Mouse (Mus musculus) kidney, embryonic 16.5 days (tissue): Measurements from ENCODE around the gene Dnajc16. TPM values are rescaled to one million over a fixed set of nuclear protein-coding genes. Genes with fewer than 3 reads are reported as not detected.

ENCODE experiments used
- ATAC-seq: fragments of 200-750 bp; cut with Nextera tagmentation; 2 replicates; pipeline ENCODE4 v1.8.0; 2017; ENCODE audit warnings: moderate TSS enrichment; ENCODE audit not compliant: low FRiP score, low TSS enrichment
- H3K27ac ChIP-seq: fragments of 300-500 bp; sonication (generic); 2 replicates; pipeline ENCODE4 v1.5.1; 2014; ENCODE audit warnings: low read length
- H3K27me3 ChIP-seq: fragments of 300-500 bp; sonication (generic); 2 replicates; pipeline ENCODE4 v1.6.1; 2014; ENCODE audit warnings: low read length, control low read depth, mixed read lengths; ENCODE audit not compliant: insufficient read depth
- H3K36me3 ChIP-seq: fragments of 300-500 bp; sonication (generic); 2 replicates; pipeline ENCODE4 v1.6.1; 2014; ENCODE audit warnings: low read length, control low read depth, mixed read lengths; ENCODE audit not compliant: insufficient read depth
- H3K4me1 ChIP-seq: fragments of 300-500 bp; sonication (generic); 2 replicates; pipeline ENCODE4 v1.6.1; 2014; ENCODE audit warnings: low read length, control low read depth, mixed read lengths; ENCODE audit not compliant: insufficient read depth
- H3K4me2 ChIP-seq: fragments of 300-500 bp; sonication (generic); replicated peaks from 2 replicates; pipeline ENCODE4 v1.6.1; 2014; ENCODE audit warnings: low read depth, low read length
- H3K4me3 ChIP-seq: fragments of 300-500 bp; sonication (generic); 2 replicates; pipeline ENCODE4 v1.5.1; 2014; ENCODE audit warnings: mild to moderate bottlenecking, low read length
- H3K9ac ChIP-seq: fragments of 300-500 bp; sonication (generic); replicated peaks from 2 replicates; pipeline ENCODE4 v1.6.1; 2014; ENCODE audit warnings: low read length
- H3K9me3 ChIP-seq: fragments of 300-500 bp; sonication (generic); 2 replicates; pipeline ENCODE4 v1.6.1; 2016; ENCODE audit warnings: low read length, control low read depth
- WGBS: fragments of 180-500 bp; shearing (Covaris S2); extraction: QIAGEN DNeasy Blood & Tissue Kit; methylation state at CpG from one replicate; pipeline ENCODE4 v1.1.7; 2014; 5-methylcytosine and 5-hydroxymethylcytosine counted together
- polyA plus RNA-seq: library from polyadenylated mRNA; unstranded; fragments of >200 nt; fragmentation: Nextera tagmentation; extraction: Ambion mirVana; gene quantifications from 2 replicates; pipeline ENCODE4 v1.2.1, GENCODE M21; 2015

Dnajc16 gene
- polyA plus RNA-seq, 1 experiment from 2014 or later: 5.4 TPM

- Histone ChIP-seq H3K4me1 (no peaks in the 10 kb centered on the region), H3K36me3 (peaks cover 62% of the 10 kb centered on the region), H3K27me3 (no peaks in the 10 kb centered on the region), H3K9me3 (no peaks in the 10 kb centered on the region), H3K4me2 (no peak overlapping the region), H3K27ac (no peak overlapping the region), H3K9ac (no peak overlapping the region), H3K4me3 (no peak overlapping the region)
- no peak for ATAC-seq
- 92% methylated on average over 4 of the region's 4 CpGs for WGBS
These were observed 13.4 kb upstream of the Dnajc16 start for GRCm38 (mm10) chr4:141804105-141804504.

- H3K4me3 ChIP-seq: no peak overlapping the region
- no peak overlapping the region for H3K4me2 ChIP-seq
- no peak overlapping the region for H3K27ac ChIP-seq
- peaks cover 20% of the 10 kb centered on the region for H3K4me1 ChIP-seq
- H3K27me3 ChIP-seq: no peaks in the 10 kb centered on the region
- H3K9ac ChIP-seq: no peak overlapping the region
- no peaks in the 10 kb centered on the region for H3K9me3 ChIP-seq
- ATAC-seq: no peak
- WGBS: 92% methylated on average over 5 of the region's 5 CpGs
- H3K36me3 ChIP-seq: peaks cover 10% of the 10 kb centered on the region; the same call in 1 of the 2 replicates
These were observed 6.8 kb upstream of the Dnajc16 start for GRCm38 (mm10) chr4:141797545-141797944.

- no peak overlapping the region for H3K4me3 ChIP-seq
These were observed 6.2 kb upstream of the Dnajc16 start for GRCm38 (mm10) chr4:141796954-141797353.

GRCm38 (mm10) chr4:141796356-141796755 is 5.6 kb upstream of the Dnajc16 start:
- Histone ChIP-seq H3K4me1 (peaks cover 20% of the 10 kb centered on the region), H3K27ac (no peak overlapping the region), H3K9ac (0 out of 2 replicates have a peak overlapping the region, but pooled peaks have one; percentile 12), H3K36me3 (peaks cover 10% of the 10 kb centered on the region; the same call in 1 of the 2 replicates), H3K4me2 (no peak overlapping the region), H3K27me3 (no peaks in the 10 kb centered on the region), H3K9me3 (no peaks in the 10 kb centered on the region), H3K4me3 (no peak overlapping the region)
- 71% methylated on average over 7 of the region's 7 CpGs for WGBS
- no peak for ATAC-seq

More at GRCm38 (mm10) chr4:141796954-141797353, 6.2 kb upstream of the Dnajc16 start:
- Histone ChIP-seq H3K9ac (no peak overlapping the region), H3K27me3 (no peaks in the 10 kb centered on the region), H3K9me3 (no peaks in the 10 kb centered on the region), H3K4me1 (peaks cover 20% of the 10 kb centered on the region), H3K36me3 (peaks cover 10% of the 10 kb centered on the region; the same call in 1 of the 2 replicates), H3K4me2 (no peak overlapping the region), H3K27ac (no peak overlapping the region)
- 79% methylated on average over 4 of the region's 4 CpGs for WGBS
- no peak for ATAC-seq

- WGBS: 8% methylated on average over 5 of the region's 5 CpGs
These were observed 3.4 kb upstream of the Dnajc16 start for GRCm38 (mm10) chr4:141794152-141794535.

GRCm38 (mm10) chr4:141793282-141794151 is 2.8 kb upstream of the Dnajc16 start, which contains the start of gene Casp9:
TSS of gene Casp9 (plus strand) at chr4:141793612.
- H3K4me2 ChIP-seq: peak within 1 kb of the TSS; percentile 77
- H3K4me3 ChIP-seq: peak within 1 kb of the TSS; percentile 78
- H3K27ac ChIP-seq: peak within 1 kb of the TSS; percentile 98
- H3K4me1 ChIP-seq: peaks cover 29% of the 10 kb centered on the region
- peak within 1 kb of the TSS; percentile 80 for H3K9ac ChIP-seq
- peaks cover 10% of the 10 kb centered on the region; the same call in 1 of the 2 replicates for H3K36me3 ChIP-seq
- ATAC-seq: peak; percentile 86
- under 1% methylated on average over 71 of the region's 80 CpGs for WGBS
- no peaks in the 10 kb centered on the region for H3K9me3 ChIP-seq
- H3K27me3 ChIP-seq: no peaks in the 10 kb centered on the region

More at GRCm38 (mm10) chr4:141794152-141794535, 3.4 kb upstream of the Dnajc16 start:
- H3K27me3 ChIP-seq: no peaks in the 10 kb centered on the region
- peak overlapping the region; percentile 80 for H3K9ac ChIP-seq
- H3K4me2 ChIP-seq: peak overlapping the region; percentile 77
- no peak for ATAC-seq
- H3K4me1 ChIP-seq: peaks cover 29% of the 10 kb centered on the region
- peak overlapping the region; percentile 78 for H3K4me3 ChIP-seq
- H3K9me3 ChIP-seq: no peaks in the 10 kb centered on the region
- H3K27ac ChIP-seq: peak overlapping the region; percentile 98
- peaks cover 10% of the 10 kb centered on the region; the same call in 1 of the 2 replicates for H3K36me3 ChIP-seq

- Histone ChIP-seq H3K27ac (peak overlapping the region; percentile 98), H3K9ac (peak overlapping the region; percentile 53), H3K4me3 (peak overlapping the region; percentile 78), H3K36me3 (peaks cover 8% of the 10 kb centered on the region), H3K4me2 (peak overlapping the region; percentile 77), H3K27me3 (no peaks in the 10 kb centered on the region), H3K9me3 (no peaks in the 10 kb centered on the region), H3K4me1 (peaks cover 29% of the 10 kb centered on the region)
- no peak for ATAC-seq
- 8% methylated on average over 10 of the region's 10 CpGs for WGBS
These were observed 2.0 kb upstream of the Dnajc16 start for GRCm38 (mm10) chr4:141792554-141793281.

- H3K27me3 ChIP-seq: no peaks in the 10 kb centered on the region
- ATAC-seq: no peak
- no peak overlapping the region for H3K9ac ChIP-seq
- H3K27ac ChIP-seq: no peak overlapping the region
- WGBS: 87% methylated on average over 8 of the region's 8 CpGs
- H3K4me2 ChIP-seq: no peak overlapping the region
- peaks cover 5% of the 10 kb centered on the region for H3K36me3 ChIP-seq
- H3K4me1 ChIP-seq: peaks cover 29% of the 10 kb centered on the region
- no peak overlapping the region for H3K4me3 ChIP-seq
- no peaks in the 10 kb centered on the region for H3K9me3 ChIP-seq
These were observed 1.2 kb upstream of the Dnajc16 start for GRCm38 (mm10) chr4:141791951-141792350.

GRCm38 (mm10) chr4:141791486-141791885 is 755 bp upstream of the Dnajc16 start:
- Histone ChIP-seq H3K9me3 (no peaks in the 10 kb centered on the region), H3K27me3 (no peaks in the 10 kb centered on the region), H3K4me2 (no peak overlapping the region), H3K27ac (no peak overlapping the region), H3K4me3 (no peak overlapping the region), H3K36me3 (peaks cover 5% of the 10 kb centered on the region), H3K4me1 (peaks cover 29% of the 10 kb centered on the region), H3K9ac (no peak overlapping the region)
- 94% methylated on average over 7 of the region's 7 CpGs for WGBS
- no peak for ATAC-seq
